Mouse (Mus musculus) spleen, postnatal 10 days (tissue): Measurements from ENCODE around the gene Tff3.

Source experiments
- DNase-seq, 2 experiments: peaks; one replicate each; pipeline ENCODE4 v3.0.0; 2021 to 2022; ENCODE audit warnings: low spot score in 2 of 2

The Tff3 gene

DNA sequence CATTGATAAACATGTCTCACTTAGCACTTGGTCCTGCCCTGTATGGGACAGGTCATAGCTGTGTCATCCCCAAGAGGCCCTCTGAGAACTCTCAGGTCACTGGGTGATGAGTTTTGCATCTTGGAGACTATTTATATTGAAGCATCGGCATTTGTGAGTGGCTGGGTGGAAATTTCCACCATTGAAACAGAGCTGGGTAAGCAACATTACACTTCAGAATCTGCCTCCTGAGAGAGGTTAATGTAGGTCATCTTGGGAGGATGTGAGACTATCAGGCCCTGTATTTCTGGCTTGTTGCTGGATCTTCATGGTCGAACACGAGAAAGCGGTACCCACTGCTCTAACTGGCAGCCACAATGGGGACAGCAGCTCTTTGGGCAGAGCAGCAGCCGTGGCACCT lies 54.0 kb downstream of the Tff3 start:
- no peak for DNase-seq
